Comparison of ENCODE assay signal across 16 mouse cellular contexts in genomic region chr5:149030103-149030502, GRCm38 (mm10). TPM values are rescaled to one million over a fixed set of nuclear protein-coding genes. Genes with fewer than 3 reads are reported as not detected.
DNase-seq lines count a peak whose midpoint lies in the region; ATAC-seq lines count a peak whose summit lies in the region.
"Had no signal": no experiment of that assay in that cellular context is flagged by ENCODE, and none has a peak within 500 bp of the region (broad histone marks: within the 10 kb centered on the region; RNA-seq: fewer than 3 reads in every experiment).

No protein-coding gene starts in this region.

- H3K27me3 ChIP-seq in heart, embryonic 14.5 days (ENCODE audit: control insufficient read depth, insufficient read depth, low read length), result no peaks in the 10 kb centered on the region
- H3K27me3 ChIP-seq in midbrain, embryonic 11.5 days (ENCODE audit: control insufficient read depth, insufficient read depth, low read length), result no peaks in the 10 kb centered on the region
- peaks cover 22% of the 10 kb centered on the region for H3K27me3 ChIP-seq in midbrain, embryonic 10.5 days (ENCODE audit: low read depth, poor library complexity, severe bottlenecking)
- no peaks in the 10 kb centered on the region for H3K27me3 ChIP-seq in limb, embryonic 11.5 days (ENCODE audit: control insufficient read depth, insufficient read depth, low read length)
- H3K27me3 ChIP-seq in hindbrain, embryonic 16.5 days (replicated peaks; ENCODE audit: control insufficient read depth, insufficient read depth, low read length), result no peaks in the 10 kb centered on the region
- H3K27me3 ChIP-seq: CH12.LX; stomach, embryonic 15.5 days had no signal

- peaks cover 9 to 13% of the 10 kb centered on the region in 2 experiments for H3K4me1 ChIP-seq in heart, embryonic 14.5 days (ENCODE audit: control insufficient read depth in 2 of 2, insufficient read depth in 2 of 2, low read length in 2 of 2)
- H3K4me1 ChIP-seq in midbrain, embryonic 11.5 days (ENCODE audit: control insufficient read depth, insufficient read depth, low read length), result peaks cover 4% of the 10 kb centered on the region; the same call in 1 of the 2 replicates
- peaks cover 21% of the 10 kb centered on the region for H3K4me1 ChIP-seq in midbrain, embryonic 10.5 days
- H3K4me1 ChIP-seq in limb, embryonic 11.5 days (ENCODE audit: control insufficient read depth, insufficient read depth, low read length), result peaks cover 8% of the 10 kb centered on the region
- peaks cover 13% of the 10 kb centered on the region for H3K4me1 ChIP-seq in hindbrain, embryonic 16.5 days (ENCODE audit: control insufficient read depth, insufficient read depth, low read depth, low read length)

- ATAC-seq in heart, embryonic 14.5 days (ENCODE audit: insufficient number of reproducible peaks, insufficient read depth, low FRiP score, low read depth), result no peak
- ATAC-seq in midbrain, embryonic 11.5 days (ENCODE audit: low FRiP score), result peak; percentile 38; the same call in 1 of the 2 replicates
- no peak for ATAC-seq in limb, embryonic 11.5 days (ENCODE audit: insufficient number of reproducible peaks, low FRiP score, low TSS enrichment, low read depth)
- no peak for ATAC-seq in hindbrain, embryonic 16.5 days

- no peaks in the 10 kb centered on the region for H3K9me3 ChIP-seq in heart, embryonic 14.5 days (ENCODE audit: control insufficient read depth, low read length)
- H3K9me3 ChIP-seq in midbrain, embryonic 11.5 days (ENCODE audit: control insufficient read depth, low read length), result no peaks in the 10 kb centered on the region
- H3K9me3 ChIP-seq in midbrain, embryonic 10.5 days (replicated peaks), result no peaks in the 10 kb centered on the region
- H3K9me3 ChIP-seq in limb, embryonic 11.5 days (ENCODE audit: control insufficient read depth, low read length), result no peaks in the 10 kb centered on the region
- H3K9me3 ChIP-seq in hindbrain, embryonic 16.5 days (ENCODE audit: control insufficient read depth, low read length), result 0 out of 2 replicates have a peak, but pooled peaks cover 3% of the 10 kb centered on the region
- H3K9me3 ChIP-seq: stomach, embryonic 15.5 days had no signal

- WGBS in heart, embryonic 14.5 days, result 60% methylated on average over 2 of the region's 2 CpGs
- 61% methylated on average over 2 of the region's 2 CpGs for WGBS in midbrain, embryonic 11.5 days
- 67% methylated on average over 2 of the region's 2 CpGs for WGBS in midbrain, embryonic 10.5 days
- WGBS in limb, embryonic 11.5 days, result 45% methylated on average over 2 of the region's 2 CpGs
- 67% methylated on average over 2 of the region's 2 CpGs for WGBS in hindbrain, embryonic 16.5 days

- peak overlapping the region; percentile 8 to 53 for H3K27ac ChIP-seq in heart, embryonic 14.5 days (replicated peaks in 1 of 2; ENCODE audit: control insufficient read depth in 1 of 2, insufficient read depth in 1 of 2, low read depth in 2 of 2, low read length in 2 of 2)
- H3K27ac ChIP-seq in midbrain, embryonic 11.5 days (ENCODE audit: low read depth, low read length), result no peak overlapping the region
- H3K27ac ChIP-seq in midbrain, embryonic 10.5 days (replicated peaks), result no peak overlapping the region
- H3K27ac ChIP-seq in limb, embryonic 11.5 days (replicated peaks; ENCODE audit: low read depth, low read length), result peak overlapping the region; percentile 30; the same call in 1 of the 2 replicates
- H3K27ac ChIP-seq in hindbrain, embryonic 16.5 days (ENCODE audit: low read depth, low read length), result no peak overlapping the region

- DNase-seq in heart, postnatal 4 days, result no peak
- DNase-seq in midbrain, embryonic 11.5 days (ENCODE audit: low spot score, missing footprints), result no peak
- DNase-seq in midbrain, embryonic 10.5 days (ENCODE audit: low spot score), result no peak
- DNase-seq in limb, embryonic 11.5 days (ENCODE audit: low spot score), result no peak
- no peak for DNase-seq in adrenal gland, postnatal 4 days (ENCODE audit: low spot score in 2 of 2)
- DNase-seq in layer of hippocampus, postnatal 25 days (ENCODE audit: extremely low spot score in 1 of 2, low spot score in 1 of 2), result no peak
- DNase-seq: adrenal gland, postnatal 25 days; cerebellum, adult 11 months; heart, postnatal 14 days; kidney, postnatal 14 days; lung, postnatal 14 days had no signal

- H3K4me3 ChIP-seq in heart, embryonic 14.5 days (ENCODE audit: control insufficient read depth in 1 of 2, insufficient read depth in 1 of 2, low read depth in 1 of 2, low read length in 2 of 2), result no peak overlapping the region
- H3K4me3 ChIP-seq in midbrain, embryonic 11.5 days (ENCODE audit: low read depth, low read length), result no peak overlapping the region
- no peak overlapping the region for H3K4me3 ChIP-seq in midbrain, embryonic 10.5 days
- no peak overlapping the region for H3K4me3 ChIP-seq in limb, embryonic 11.5 days (ENCODE audit: low read depth, low read length)
- no peak overlapping the region for H3K4me3 ChIP-seq in hindbrain, embryonic 16.5 days (ENCODE audit: low read length)
- H3K4me3 ChIP-seq: stomach, embryonic 15.5 days had no signal

- no peak overlapping the region for H3K4me2 ChIP-seq in heart, embryonic 14.5 days (ENCODE audit: low read length)
- H3K4me2 ChIP-seq in midbrain, embryonic 11.5 days, result no peak overlapping the region
- H3K4me2 ChIP-seq in limb, embryonic 11.5 days (ENCODE audit: low read depth, severe bottlenecking), result no peak overlapping the region; the same call in 1 of the 2 replicates
- H3K4me2 ChIP-seq in hindbrain, embryonic 16.5 days (ENCODE audit: low read length), result no peak overlapping the region

- no peak overlapping the region for H3K9ac ChIP-seq in heart, embryonic 14.5 days (ENCODE audit: low read length)
- H3K9ac ChIP-seq in midbrain, embryonic 11.5 days (ENCODE audit: low read length), result no peak overlapping the region
- H3K9ac ChIP-seq in limb, embryonic 11.5 days (ENCODE audit: low read length), result peak overlapping the region; percentile 13; the same call in 1 of the 2 replicates
- H3K9ac ChIP-seq in hindbrain, embryonic 16.5 days (ENCODE audit: low read depth, low read length), result no peak overlapping the region
- H3K9ac ChIP-seq: stomach, embryonic 15.5 days had no signal

- H3K36me3 ChIP-seq in heart, embryonic 14.5 days (ENCODE audit: control insufficient read depth, insufficient read depth, low read length), result no peaks in the 10 kb centered on the region
- no peaks in the 10 kb centered on the region for H3K36me3 ChIP-seq in midbrain, embryonic 11.5 days (ENCODE audit: control insufficient read depth, insufficient read depth, low read length)
- no peaks in the 10 kb centered on the region for H3K36me3 ChIP-seq in midbrain, embryonic 10.5 days
- no peaks in the 10 kb centered on the region for H3K36me3 ChIP-seq in limb, embryonic 11.5 days (ENCODE audit: control insufficient read depth, insufficient read depth, low read length)
- no peaks in the 10 kb centered on the region for H3K36me3 ChIP-seq in hindbrain, embryonic 16.5 days (ENCODE audit: control insufficient read depth, insufficient read depth, low read length)
- H3K36me3 ChIP-seq: stomach, embryonic 15.5 days had no signal

RNA-seq across cellular contexts. Expression of gene Gm42791, which starts 35.2 kb away (rescaled TPM):
- 1.4 TPM in 1 of 2 replicates, not detected in the other for polyA plus RNA-seq in heart, embryonic 14.5 days (2014; fragmentation: Nextera tagmentation; extraction: Ambion mirVana)
- 1 to 10 TPM; 2.6 to 2.9 TPM for total RNA-seq in heart, postnatal 4 days (2021)
- polyA plus RNA-seq in midbrain, embryonic 11.5 days (2014; fragmentation: Nextera tagmentation; extraction: Ambion mirVana), result 2.0 TPM in 1 of 2 replicates, not detected in the other
- 2.0 TPM in 1 of 2 replicates, not detected in the other for polyA plus RNA-seq in midbrain, embryonic 10.5 days (2016; fragmentation: Nextera tagmentation; extraction: Ambion mirVana)
- polyA plus RNA-seq in limb, embryonic 11.5 days (2014; fragmentation: Nextera tagmentation; extraction: Ambion mirVana), result 1.9 TPM in 1 of 2 replicates, not detected in the other
- total RNA-seq in adrenal gland, postnatal 4 days (2021), result 1 to 10 TPM; 4.3 to 6.5 TPM
- 10 to 100 TPM; 18.9 to 21.1 TPM for total RNA-seq in layer of hippocampus, postnatal 25 days (2021)
- 3.9 and 5.3 TPM in 2 replicates for polyA plus RNA-seq in hindbrain, embryonic 16.5 days (2015; fragmentation: Nextera tagmentation; extraction: Ambion mirVana)
- polyA plus RNA-seq: frontal cortex, adult 2 months had no signal

Comparison
In these comparisons a context has a peak if more than half of its experiments do, and no peak if none do; other contexts are left out.
1. H3K27ac ChIP-seq: peak in heart, embryonic 14.5 days (2 of 2) and limb, embryonic 11.5 days (single experiment); none in midbrain, embryonic 11.5 days (single experiment), midbrain, embryonic 10.5 days (single experiment) and hindbrain, embryonic 16.5 days (single experiment).